Mouse (Mus musculus) thymus, adult 18-20 months (tissue): ENCODE measurements around the gene Srd5a3.
A peak's percentile ranks its signal among the peaks of the same experiment; 100 is the strongest.
"Not testable (repeated sequence)": the region's sequence is repeated elsewhere in the genome, so short reads cannot be mapped to it uniquely, and the experiment has no call there.

ENCODE experiments used
- DNase-seq, 2 experiments: peaks; one replicate each; pipeline ENCODE4 v3.0.0; 2022; ENCODE audit warnings: mixed read lengths in 2 of 2

Srd5a3 gene

GRCm38 (mm10) chr5:76139808-76140729, at the start of gene Srd5a3:
Gene Srd5a3, plus strand, starts transcription at chr5:76140271.
- DNase-seq = peak; percentile 96

- not testable (repeated sequence) for DNase-seq
Measured at GRCm38 (mm10) chr5:76103809-76104208, 36.3 kb upstream of the Srd5a3 start.

- no peak for DNase-seq
Measured at GRCm38 (mm10) chr5:76107306-76107705, 32.8 kb upstream of the Srd5a3 start.

GRCm38 (mm10) chr5:76108496-76108895, 31.6 kb upstream of the Srd5a3 start:
- DNase-seq = no peak

- DNase-seq = no peak
Measured at GRCm38 (mm10) chr5:76111173-76111572, 28.9 kb upstream of the Srd5a3 start.

GRCm38 (mm10) chr5:76112016-76112415, 28.1 kb upstream of the Srd5a3 start:
- DNase-seq = no peak

- DNase-seq = no peak
Measured at GRCm38 (mm10) chr5:76115436-76116041, 24.5 kb upstream of the Srd5a3 start.

- no peak for DNase-seq
Measured at GRCm38 (mm10) chr5:76118441-76118840, 21.6 kb upstream of the Srd5a3 start.

- DNase-seq = no peak
Measured at GRCm38 (mm10) chr5:76120634-76121033, 19.4 kb upstream of the Srd5a3 start.

- DNase-seq = no peak
Measured at GRCm38 (mm10) chr5:76127584-76128316, 12.3 kb upstream of the Srd5a3 start.

- DNase-seq = no peak
Measured at GRCm38 (mm10) chr5:76130292-76130691, 9.8 kb upstream of the Srd5a3 start.

- DNase-seq = no peak
Measured at GRCm38 (mm10) chr5:76131990-76132389, 8.1 kb upstream of the Srd5a3 start.

- DNase-seq = no peak
Measured at GRCm38 (mm10) chr5:76135644-76136043, 4.4 kb upstream of the Srd5a3 start.

GRCm38 (mm10) chr5:76136271-76136670, 3.8 kb upstream of the Srd5a3 start:
- no peak for DNase-seq

- DNase-seq = no peak
Measured at GRCm38 (mm10) chr5:76137586-76137985, 2.5 kb upstream of the Srd5a3 start.

- no peak for DNase-seq
Measured at GRCm38 (mm10) chr5:76138071-76138470, 2.0 kb upstream of the Srd5a3 start.

- no peak for DNase-seq
Measured at GRCm38 (mm10) chr5:76138512-76138911, 1.6 kb upstream of the Srd5a3 start.

GRCm38 (mm10) chr5:76139171-76139671, 850 bp upstream of the Srd5a3 start:
- no peak for DNase-seq

- DNase-seq = no peak
Measured at GRCm38 (mm10) chr5:76140730-76141066, 627 bp downstream of the Srd5a3 start.

GRCm38 (mm10) chr5:76143356-76143755, 3.3 kb downstream of the Srd5a3 start:
- no peak for DNase-seq

GRCm38 (mm10) chr5:76146401-76146800, 6.3 kb downstream of the Srd5a3 start:
- DNase-seq = no peak

- no peak for DNase-seq
Measured at GRCm38 (mm10) chr5:76149436-76149835, 9.4 kb downstream of the Srd5a3 start.

GRCm38 (mm10) chr5:76152956-76153355, 12.9 kb downstream of the Srd5a3 start:
- DNase-seq = no peak
